Mouse (Mus musculus) heart, embryonic 14.5 days (tissue): ENCODE measurements around the gene C2. TPM values are rescaled to one million over a fixed set of nuclear protein-coding genes. Genes with fewer than 3 reads are reported as not detected.
A peak's percentile ranks its signal among the peaks of the same experiment; 100 is the strongest.
"Not testable (repeated sequence)": the region's sequence is repeated elsewhere in the genome, so short reads cannot be mapped to it uniquely, and the experiment has no call there.

Experiments used
- ATAC-seq: fragments of 200-750 bp; cut with Nextera tagmentation; 2 replicates; pipeline ENCODE4 v1.8.0; 2017; ENCODE audit warnings: low read depth, moderate TSS enrichment; ENCODE audit not compliant: insufficient number of reproducible peaks, insufficient read depth, low FRiP score
- H3K27ac ChIP-seq, 2 experiments: fragments of 200-500 bp in 1 of 2; fragments of 300-500 bp in 1 of 2; sonication (generic) in 1 of 2; replicated peaks in 1 of 2; 2 replicates each; pipeline ENCODE4 v1.5.1; 2012 to 2014; ENCODE audit warnings: low read depth in 2 of 2, low read length in 2 of 2, control low read depth in 1 of 2, mild to moderate bottlenecking in 1 of 2, mixed read lengths in 1 of 2; ENCODE audit not compliant: control insufficient read depth in 1 of 2, insufficient read depth in 1 of 2
- H3K27me3 ChIP-seq: fragments of 300-500 bp; sonication (generic); 2 replicates; pipeline ENCODE4 v1.6.1; 2014; ENCODE audit warnings: mild to moderate bottlenecking, low read length, control low read depth; ENCODE audit not compliant: control insufficient read depth, insufficient read depth
- H3K36me3 ChIP-seq: fragments of 300-500 bp; sonication (generic); 2 replicates; pipeline ENCODE4 v1.6.1; 2014; ENCODE audit warnings: mild to moderate bottlenecking, control low read depth, low read length, mixed read lengths; ENCODE audit not compliant: control insufficient read depth, insufficient read depth
- H3K4me1 ChIP-seq, 2 experiments: fragments of 200-500 bp in 1 of 2; fragments of 300-500 bp in 1 of 2; sonication (generic) in 1 of 2; 2 replicates each; pipeline ENCODE4 v1.6.1; 2012 to 2014; ENCODE audit warnings: low read length in 2 of 2, control low read depth in 1 of 2, mixed read lengths in 1 of 2; ENCODE audit not compliant: control insufficient read depth in 2 of 2, insufficient read depth in 2 of 2
- H3K4me2 ChIP-seq: fragments of 300-500 bp; sonication (generic); 2 replicates; pipeline ENCODE4 v1.6.1; 2014; ENCODE audit warnings: mild to moderate bottlenecking, low read length
- H3K4me3 ChIP-seq, 2 experiments: fragments of 200-500 bp in 1 of 2; fragments of 300-500 bp in 1 of 2; sonication (generic) in 1 of 2; 2 replicates each; pipeline ENCODE4 v1.5.1; 2012 to 2014; ENCODE audit warnings: low read length in 2 of 2, mild to moderate bottlenecking in 2 of 2, control low read depth in 1 of 2, low read depth in 1 of 2, moderate library complexity in 1 of 2; ENCODE audit not compliant: control insufficient read depth in 1 of 2, insufficient read depth in 1 of 2
- H3K9ac ChIP-seq: fragments of 300-500 bp; sonication (generic); 2 replicates; pipeline ENCODE4 v1.6.1; 2014; ENCODE audit warnings: mild to moderate bottlenecking, low read length
- H3K9me3 ChIP-seq: fragments of 300-500 bp; sonication (generic); 2 replicates; pipeline ENCODE4 v1.6.1; 2016; ENCODE audit warnings: low read length, control low read depth; ENCODE audit not compliant: control insufficient read depth
- WGBS: fragments of 180-500 bp; shearing (Covaris S2); extraction: QIAGEN DNeasy Blood & Tissue Kit; methylation state at CpG from one replicate; pipeline ENCODE4 v1.1.7; 2014; 5-methylcytosine and 5-hydroxymethylcytosine counted together
- polyA plus RNA-seq: library from polyadenylated mRNA; unstranded; fragments of >200 nt; fragmentation: Nextera tagmentation; extraction: Ambion mirVana; gene quantifications from 2 replicates; pipeline ENCODE4 v1.2.1, GENCODE M21; 2014

C2 gene
- polyA plus RNA-seq, 1 experiment from 2014 or later: 1.2 TPM

- WGBS: 89% methylated on average over 10 of the region's 10 CpGs
- ATAC-seq: no peak
- no peak overlapping the region for H3K9ac ChIP-seq
- peaks cover 81% of the 10 kb centered on the region for H3K36me3 ChIP-seq
- no peaks in the 10 kb centered on the region for H3K27me3 ChIP-seq
- no peak overlapping the region for H3K27ac ChIP-seq
- no peak overlapping the region for H3K4me2 ChIP-seq
- no peaks in the 10 kb centered on the region for H3K9me3 ChIP-seq
- no peak overlapping the region for H3K4me3 ChIP-seq
- H3K4me1 ChIP-seq: peaks cover 3 to 4% of the 10 kb centered on the region in 2 experiments; a peak in 1 of 4 replicates
These were observed 12.9 kb upstream of the C2 start for GRCm38 (mm10) chr17:34910982-34911381.

- peaks cover 70% of the 10 kb centered on the region for H3K36me3 ChIP-seq
These were observed 4.8 kb upstream of the C2 start for GRCm38 (mm10) chr17:34902895-34903294.

GRCm38 (mm10) chr17:34901948-34902347 lies 3.9 kb upstream of the C2 start:
- H3K27ac ChIP-seq, ATAC-seq, H3K9me3 ChIP-seq, H3K9ac ChIP-seq, H3K27me3 ChIP-seq, H3K4me2 ChIP-seq, H3K4me3 ChIP-seq: not testable (repeated sequence)
- WGBS: 92% methylated on average over 9 of the region's 10 CpGs
- peaks cover 61% of the 10 kb centered on the region for H3K36me3 ChIP-seq
- H3K4me1 ChIP-seq: peaks cover 3 to 15% of the 10 kb centered on the region in 2 experiments

More at GRCm38 (mm10) chr17:34902895-34903294, 4.8 kb upstream of the C2 start:
- ATAC-seq: no peak
- no peak overlapping the region for H3K4me3 ChIP-seq
- WGBS: 93% methylated on average over 9 of the region's 9 CpGs
- no peaks in the 10 kb centered on the region for H3K9me3 ChIP-seq
- H3K27ac ChIP-seq: no peak overlapping the region
- H3K9ac ChIP-seq: no peak overlapping the region
- no peaks in the 10 kb centered on the region for H3K27me3 ChIP-seq
- H3K4me2 ChIP-seq: no peak overlapping the region
- H3K4me1 ChIP-seq: peaks cover 0 to 6% of the 10 kb centered on the region in 2 experiments; a peak in 2 of 4 replicates

DNA sequence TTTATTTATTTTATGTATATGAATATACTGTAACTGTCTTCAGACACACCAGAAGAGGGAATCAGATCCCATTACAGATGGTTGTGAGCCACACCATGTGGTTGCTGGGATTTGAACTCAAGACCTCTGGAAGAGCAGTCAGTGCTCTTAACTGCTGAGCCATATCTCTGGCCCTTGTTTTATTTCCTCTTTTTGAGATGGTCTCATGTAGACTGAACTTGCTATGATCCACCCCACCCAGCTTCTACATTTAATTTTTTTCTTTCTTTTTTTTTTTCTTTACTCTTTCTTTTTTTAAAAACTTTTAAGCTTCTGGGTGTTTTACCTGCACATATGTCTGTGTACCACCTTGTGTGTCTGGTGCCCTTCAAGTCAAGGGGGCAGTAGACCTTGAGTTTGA lies 2.8 kb upstream of the C2 start:
- not testable (repeated sequence) for H3K27ac ChIP-seq, ATAC-seq, H3K9ac ChIP-seq, H3K4me2 ChIP-seq, H3K4me3 ChIP-seq, H3K27me3 ChIP-seq, H3K9me3 ChIP-seq
- Histone ChIP-seq H3K4me1 (peaks cover 4 to 22% of the 10 kb centered on the region in 2 experiments), H3K36me3 (peaks cover 55% of the 10 kb centered on the region)

- peak overlapping the region; percentile 64 to 71 for H3K4me3 ChIP-seq
- no peak for ATAC-seq
- H3K9me3 ChIP-seq: no peaks in the 10 kb centered on the region
- H3K9ac ChIP-seq: peak overlapping the region; percentile 94
- WGBS: 5% methylated on average over 5 of the region's 5 CpGs
- H3K4me1 ChIP-seq: peaks cover 4 to 29% of the 10 kb centered on the region in 2 experiments
- H3K27ac ChIP-seq: peak overlapping the region; percentile 24 to 94
- H3K4me2 ChIP-seq: peak overlapping the region; percentile 92
- H3K27me3 ChIP-seq: no peaks in the 10 kb centered on the region
- peaks cover 46% of the 10 kb centered on the region for H3K36me3 ChIP-seq
These were observed 1.8 kb upstream of the C2 start for GRCm38 (mm10) chr17:34899890-34900243.

GRCm38 (mm10) chr17:34899053-34899889 lies 1.2 kb upstream of the C2 start:
- WGBS: under 1% methylated on average over 37 of the region's 45 CpGs
- no peaks in the 10 kb centered on the region for H3K9me3 ChIP-seq
- ATAC-seq: no peak
- H3K4me3 ChIP-seq: peak overlapping the region; percentile 64 to 71
- H3K36me3 ChIP-seq: peaks cover 40% of the 10 kb centered on the region
- peaks cover 4 to 29% of the 10 kb centered on the region in 2 experiments for H3K4me1 ChIP-seq
- peak overlapping the region; percentile 94 for H3K9ac ChIP-seq
- no peaks in the 10 kb centered on the region for H3K27me3 ChIP-seq
- peak overlapping the region; percentile 92 for H3K4me2 ChIP-seq
- H3K27ac ChIP-seq: peak overlapping the region; percentile 24 to 94

DNA sequence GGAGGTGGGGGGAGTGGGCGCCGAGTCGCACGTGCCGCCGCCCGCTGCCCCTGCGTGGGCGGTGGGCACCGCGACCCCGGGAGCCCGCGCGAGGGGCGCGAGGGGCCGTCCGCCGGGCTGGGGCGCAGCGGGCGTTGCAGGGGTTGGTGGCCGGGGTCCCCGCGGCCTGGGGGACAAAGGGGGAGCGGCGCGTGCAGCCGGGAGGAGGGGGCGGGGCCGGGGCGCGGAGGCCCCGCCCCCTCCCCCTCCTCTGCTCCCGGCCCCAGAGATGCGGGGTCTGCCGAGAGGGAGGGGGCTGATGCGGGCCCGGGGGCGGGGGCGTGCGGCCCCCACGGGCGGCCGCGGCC lies 614 bp upstream of the C2 start:
- ATAC-seq: no peak
- H3K36me3 ChIP-seq: peaks cover 34% of the 10 kb centered on the region
- peak overlapping the region; percentile 92 for H3K4me2 ChIP-seq
- WGBS: 2% methylated on average over 10 of the region's 47 CpGs
- no peaks in the 10 kb centered on the region for H3K27me3 ChIP-seq
- no peaks in the 10 kb centered on the region for H3K9me3 ChIP-seq
- peak overlapping the region in 1 of 2 experiments; percentile 94; a peak in 2 of 4 replicates for H3K27ac ChIP-seq
- H3K4me1 ChIP-seq: peaks cover 4 to 31% of the 10 kb centered on the region in 2 experiments
- H3K9ac ChIP-seq: peak overlapping the region; percentile 94
- peak overlapping the region; percentile 64 to 71 for H3K4me3 ChIP-seq
